In the genomic region with DNA sequence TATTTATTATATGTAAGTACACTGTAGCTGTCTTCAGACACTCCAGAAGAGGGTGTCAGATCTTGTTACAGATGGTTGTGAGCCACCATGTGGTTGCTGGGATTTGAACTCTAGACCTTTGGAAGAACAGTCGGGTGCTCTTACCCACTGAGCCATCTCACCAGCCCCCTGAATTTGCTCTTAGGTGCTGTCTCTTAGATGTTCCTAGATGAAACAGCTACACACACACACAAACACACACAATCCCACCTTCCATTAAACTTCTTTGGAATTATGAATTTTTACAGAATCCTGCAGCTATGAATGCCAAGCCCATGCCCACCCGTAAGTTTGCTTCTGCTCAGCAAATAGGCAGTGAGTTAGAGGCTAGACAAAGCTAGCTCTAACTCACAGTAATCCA, we compare ENCODE assay signal across 2 mouse cellular contexts. TPM values are rescaled to one million over a fixed set of nuclear protein-coding genes. Genes with fewer than 3 reads are reported as not detected.
"Had no signal": no experiment of that assay in that cellular context is flagged by ENCODE, and none has a peak within 500 bp of the region (broad histone marks: within the 10 kb centered on the region; RNA-seq: fewer than 3 reads in every experiment).

No protein-coding gene starts in this region.

RNA-seq across cellular contexts. Expression of a gene that starts 5.6 kb away (rescaled TPM):
- total RNA-seq: granulocyte monocyte progenitor cell, adult 5-6 weeks had no signal
- polyA plus RNA-seq: erythroblast, embryonic 14.5 days had no signal
